20 mouse cellular contexts compared by ENCODE assay signal in genomic region chr1:71646774-71647173, GRCm38 (mm10).
"Had no signal": no experiment of that assay in that cellular context is flagged by ENCODE, and none has a peak within 500 bp of the region (broad histone marks: within the 10 kb centered on the region; RNA-seq: fewer than 3 reads in every experiment).

No protein-coding gene starts in this region.

- H3K9me3 ChIP-seq: kidney, embryonic 15.5 days; limb, embryonic 10.5 days; limb, embryonic 13.5 days; liver, embryonic 13.5 days; lung, embryonic 15.5 days; neural tube, embryonic 12.5 days; neural tube, embryonic 15.5 days; stomach, embryonic 15.5 days had no signal

- H3K27ac ChIP-seq: kidney, embryonic 15.5 days; limb, embryonic 10.5 days; limb, embryonic 13.5 days; liver, embryonic 13.5 days; lung, embryonic 15.5 days; neural tube, embryonic 12.5 days; neural tube, embryonic 15.5 days; stomach, embryonic 15.5 days had no signal

- ATAC-seq: intestine, postnatal 0 days had no signal

- H3K27me3 ChIP-seq: kidney, embryonic 15.5 days; limb, embryonic 13.5 days; lung, embryonic 15.5 days; neural tube, embryonic 12.5 days; stomach, embryonic 15.5 days had no signal

- H3K9ac ChIP-seq: kidney, embryonic 15.5 days; limb, embryonic 13.5 days; liver, embryonic 13.5 days; lung, embryonic 15.5 days; neural tube, embryonic 12.5 days; neural tube, embryonic 15.5 days; stomach, embryonic 15.5 days had no signal

- DNase-seq: kidney, adult 8-10 months; kidney, postnatal 10 days; kidney, postnatal 4 days; liver, embryonic 13.5 days; lung, adult 18-20 months; lung, postnatal 10 days; lung, postnatal 4 days; midbrain, embryonic 14.5 days; retina, postnatal 1 day; right cerebral cortex, postnatal 25 days; spleen, adult 18-20 months; thymus, postnatal 25 days had no signal

- H3K4me3 ChIP-seq: kidney, embryonic 15.5 days; limb, embryonic 10.5 days; limb, embryonic 13.5 days; liver, embryonic 13.5 days; lung, embryonic 15.5 days; neural tube, embryonic 12.5 days; neural tube, embryonic 15.5 days; stomach, embryonic 15.5 days had no signal

- H3K36me3 ChIP-seq: neural tube, embryonic 15.5 days had no signal
